Mouse (Mus musculus) MEL (cell line): ENCODE data around the gene Trir. TPM values are rescaled to one million over a fixed set of nuclear protein-coding genes. Genes with fewer than 3 reads are reported as not detected.

Source experiments
- DNase-seq: peaks from one replicate; pipeline ENCODE4 v3.0.0; 2011; ENCODE audit warnings: low read depth, low spot score
- H3K27ac ChIP-seq: 2 replicates; pipeline ENCODE4 v1.5.1; 2012; ENCODE audit warnings: low read depth, mild to moderate bottlenecking, control low read depth, low read length, moderate library complexity; ENCODE audit not compliant: control insufficient read depth
- H3K27me3 ChIP-seq, 2 experiments: fragments of 150-350 bp in 1 of 2; sonication (generic) in 1 of 2; 2 replicates each; pipeline ENCODE4 v1.6.1; 2012; ENCODE audit warnings: low read length in 2 of 2, mild to moderate bottlenecking in 2 of 2, improper control_type of control experiment in 1 of 2, moderate library complexity in 1 of 2; ENCODE audit not compliant: insufficient read depth in 2 of 2, control insufficient read depth in 1 of 2
- H3K36me3 ChIP-seq, 2 experiments: 2 replicates each; pipeline ENCODE4 v1.6.1; 2012 to 2014; ENCODE audit warnings: low read length in 2 of 2, improper control_type of control experiment in 1 of 2, inconsistent platforms in 1 of 2, mild to moderate bottlenecking in 1 of 2; ENCODE audit not compliant: insufficient read depth in 2 of 2, control insufficient read depth in 1 of 2
- H3K4me1 ChIP-seq, 2 experiments: fragments of 150-350 bp in 1 of 2; sonication (generic) in 1 of 2; 2 replicates each; pipeline ENCODE4 v1.6.1; 2012; ENCODE audit warnings: low read length in 2 of 2, improper control_type of control experiment in 1 of 2, mild to moderate bottlenecking in 1 of 2; ENCODE audit not compliant: insufficient read depth in 2 of 2, control insufficient read depth in 1 of 2
- H3K4me3 ChIP-seq, 2 experiments: fragments of 150-350 bp in 1 of 2; sonication (generic) in 1 of 2; 2 replicates each; pipeline ENCODE4 v1.5.1; 2012; ENCODE audit warnings: low read depth in 2 of 2, low read length in 2 of 2, mild to moderate bottlenecking in 2 of 2, moderate library complexity in 2 of 2, control low read depth in 1 of 2, improper control_type of control experiment in 1 of 2; ENCODE audit not compliant: control insufficient read depth in 1 of 2, insufficient read depth in 1 of 2
- H3K79me2 ChIP-seq: 2 replicates; pipeline ENCODE4 v1.6.1; 2012; ENCODE audit warnings: mild to moderate bottlenecking, low read length, moderate library complexity; ENCODE audit not compliant: control insufficient read depth, poor library complexity, insufficient read depth
- H3K9ac ChIP-seq: 2 replicates; pipeline ENCODE4 v1.6.1; 2012; ENCODE audit warnings: low read depth, mild to moderate bottlenecking, control low read depth, low read length, moderate library complexity; ENCODE audit not compliant: control insufficient read depth, poor library complexity, severe bottlenecking
- H3K9me3 ChIP-seq: fragments of 150-350 bp; sonication (generic); replicated peaks from 2 replicates; pipeline ENCODE4 v1.6.1; 2012; ENCODE audit warnings: mild to moderate bottlenecking, low read length, improper control_type of control experiment, moderate library complexity; ENCODE audit not compliant: insufficient read depth
- BHLHE40 ChIP-seq: IDR thresholded peaks from 2 replicates; pipeline ENCODE4 v1.6.1; 2012; ENCODE audit warnings: low read depth, mild to moderate bottlenecking, inconsistent platforms, low read length, improper control_type of control experiment, borderline replicate concordance
- CHD1 ChIP-seq: IDR thresholded peaks from 2 replicates; pipeline ENCODE4 v1.6.1; 2012; ENCODE audit warnings: low read depth, mild to moderate bottlenecking, inconsistent platforms, low read length, improper control_type of control experiment
- CHD2 ChIP-seq: IDR thresholded peaks from 2 replicates; pipeline ENCODE4 v1.6.1; 2011; ENCODE audit warnings: low read length, improper control_type of control experiment
- CTCF ChIP-seq, 3 experiments: IDR thresholded peaks in 2 of 3; conservative IDR thresholded peaks in 1 of 3; 2 replicates each; pipeline ENCODE4 v1.5.1; 2011 to 2012; ENCODE audit warnings: low read length in 3 of 3, low read depth in 2 of 3, mild to moderate bottlenecking in 2 of 3, improper control_type of control experiment in 1 of 3, inconsistent platforms in 1 of 3, mixed read lengths in 1 of 3, moderate library complexity in 1 of 3; ENCODE audit not compliant: control insufficient read depth in 1 of 3, insufficient read depth in 1 of 3, poor library complexity in 1 of 3, severe bottlenecking in 1 of 3
- E2F4 ChIP-seq: IDR thresholded peaks from 2 replicates; pipeline ENCODE4 v1.6.1; 2011; ENCODE audit warnings: low read depth, low read length, improper control_type of control experiment, borderline replicate concordance
- ELF1 ChIP-seq: IDR thresholded peaks from 2 replicates; pipeline ENCODE4 v1.6.1; 2014; ENCODE audit warnings: low read depth, mild to moderate bottlenecking, inconsistent platforms, low read length, improper control_type of control experiment, moderate library complexity
- EP300 ChIP-seq, 2 experiments: IDR thresholded peaks; 2 replicates each; pipeline ENCODE4 v1.6.1; 2011; ENCODE audit warnings: improper control_type of control experiment in 2 of 2, low read length in 2 of 2, low read depth in 1 of 2, mild to moderate bottlenecking in 1 of 2
- ETS1 ChIP-seq: IDR thresholded peaks from 2 replicates; pipeline ENCODE4 v1.6.1; 2012; ENCODE audit warnings: low read depth, mild to moderate bottlenecking, inconsistent platforms, low read length, improper control_type of control experiment, moderate library complexity
- GABPA ChIP-seq: IDR thresholded peaks from 2 replicates; pipeline ENCODE4 v1.6.1; 2012; ENCODE audit warnings: low read depth, mild to moderate bottlenecking, inconsistent platforms, low read length, improper control_type of control experiment, moderate library complexity
- GATA1 ChIP-seq: IDR thresholded peaks from 2 replicates; pipeline ENCODE4 v1.6.1; 2011; ENCODE audit warnings: low read depth, low read length, improper control_type of control experiment
- JUND ChIP-seq: IDR thresholded peaks from 2 replicates; pipeline ENCODE4 v1.6.1; 2011; ENCODE audit warnings: low read depth, mild to moderate bottlenecking, improper control_type of control experiment, low read length
- KAT2A ChIP-seq: conservative IDR thresholded peaks from 2 replicates; pipeline ENCODE4 v1.6.1; 2012; ENCODE audit warnings: low read depth, low read length, improper control_type of control experiment, inconsistent platforms
- MAFK ChIP-seq: IDR thresholded peaks from 2 replicates; pipeline ENCODE4 v1.6.1; 2011; ENCODE audit warnings: low read depth, mild to moderate bottlenecking, low read length, improper control_type of control experiment, borderline replicate concordance
- MAX ChIP-seq: IDR thresholded peaks from 2 replicates; pipeline ENCODE4 v1.6.1; 2011; ENCODE audit warnings: low read length, improper control_type of control experiment
- MAZ ChIP-seq: IDR thresholded peaks from 2 replicates; pipeline ENCODE4 v1.6.1; 2012; ENCODE audit warnings: low read depth, mild to moderate bottlenecking, inconsistent platforms, low read length, improper control_type of control experiment
- MEF2A ChIP-seq: IDR thresholded peaks from 2 replicates; pipeline ENCODE4 v1.6.1; 2014; ENCODE audit warnings: low read depth, mild to moderate bottlenecking, inconsistent platforms, low read length, improper control_type of control experiment; ENCODE audit not compliant: poor library complexity, insufficient replicate concordance, severe bottlenecking; ENCODE audit errors: extremely low read depth
- MXI1 ChIP-seq: IDR thresholded peaks from 2 replicates; pipeline ENCODE4 v1.6.1; 2011; ENCODE audit warnings: mild to moderate bottlenecking, low read depth, low read length, improper control_type of control experiment
- MYB ChIP-seq: IDR thresholded peaks from 2 replicates; pipeline ENCODE4 v1.6.1; 2011; ENCODE audit warnings: mild to moderate bottlenecking, low read depth, low read length, improper control_type of control experiment
- MYC ChIP-seq: IDR thresholded peaks from 2 replicates; pipeline ENCODE4 v1.6.1; 2011; ENCODE audit warnings: low read depth, mild to moderate bottlenecking, low read length, improper control_type of control experiment, moderate library complexity
- NELFE ChIP-seq: IDR thresholded peaks from 2 replicates; pipeline ENCODE4 v1.6.1; 2011; ENCODE audit warnings: low read depth, low read length, improper control_type of control experiment
- NRF1 ChIP-seq: IDR thresholded peaks from 2 replicates; pipeline ENCODE4 v1.6.1; 2014; ENCODE audit warnings: low read depth, mild to moderate bottlenecking, inconsistent platforms, low read length, improper control_type of control experiment, moderate library complexity; ENCODE audit not compliant: poor library complexity, insufficient read depth, severe bottlenecking
- POLR2AphosphoS2 ChIP-seq: IDR thresholded peaks from 2 replicates; pipeline ENCODE4 v1.6.1; 2011; ENCODE audit warnings: low read length, improper control_type of control experiment
- POLR2AphosphoS5 ChIP-seq: IDR thresholded peaks from 2 replicates; pipeline ENCODE4 v1.6.1; 2012; ENCODE audit warnings: low read depth, borderline replicate concordance, mild to moderate bottlenecking, inconsistent platforms, low read length, moderate library complexity, mixed read lengths
- RAD21 ChIP-seq: IDR thresholded peaks from 2 replicates; pipeline ENCODE4 v1.6.1; 2011; ENCODE audit warnings: mild to moderate bottlenecking, low read depth, low read length, improper control_type of control experiment
- RCOR1 ChIP-seq: IDR thresholded peaks from 2 replicates; pipeline ENCODE4 v1.6.1; 2012; ENCODE audit warnings: low read depth, mild to moderate bottlenecking, inconsistent platforms, low read length, improper control_type of control experiment
- SIN3A ChIP-seq: IDR thresholded peaks from 2 replicates; pipeline ENCODE4 v1.6.1; 2012; ENCODE audit warnings: low read length, improper control_type of control experiment, inconsistent platforms
- SMC3 ChIP-seq: IDR thresholded peaks from 2 replicates; pipeline ENCODE4 v1.6.1; 2011; ENCODE audit warnings: low read depth, low read length, improper control_type of control experiment
- TAL1 ChIP-seq: IDR thresholded peaks from 2 replicates; pipeline ENCODE4 v1.6.1; 2012; ENCODE audit warnings: mild to moderate bottlenecking, inconsistent platforms, low read length, moderate library complexity, mixed read lengths
- TBP ChIP-seq: IDR thresholded peaks from 2 replicates; pipeline ENCODE4 v1.8.0; 2011; ENCODE audit warnings: low read depth, low read length, improper control_type of control experiment
- TCF12 ChIP-seq: IDR thresholded peaks from 2 replicates; pipeline ENCODE4 v1.6.1; 2014; ENCODE audit warnings: low read depth, mild to moderate bottlenecking, inconsistent platforms, low read length, improper control_type of control experiment, moderate library complexity
- UBTF ChIP-seq: IDR thresholded peaks from 2 replicates; pipeline ENCODE4 v1.6.1; 2012; ENCODE audit warnings: low read depth, mild to moderate bottlenecking, inconsistent platforms, low read length, improper control_type of control experiment, moderate library complexity, borderline replicate concordance; ENCODE audit not compliant: insufficient read depth
- USF1 ChIP-seq: IDR thresholded peaks from 2 replicates; pipeline ENCODE4 v1.6.1; 2014; ENCODE audit warnings: low read depth, mild to moderate bottlenecking, inconsistent platforms, low read length, improper control_type of control experiment, moderate library complexity
- USF2 ChIP-seq, 2 experiments: IDR thresholded peaks; 2 replicates each; pipeline ENCODE4 v1.6.1; 2011 to 2012; ENCODE audit warnings: improper control_type of control experiment in 2 of 2, low read length in 2 of 2, borderline replicate concordance in 1 of 2, inconsistent platforms in 1 of 2, low read depth in 1 of 2, mild to moderate bottlenecking in 1 of 2; ENCODE audit not compliant: insufficient read depth in 1 of 2
- ZC3H11A ChIP-seq: IDR thresholded peaks from 2 replicates; pipeline ENCODE4 v1.6.1; 2012; ENCODE audit warnings: low read depth, mild to moderate bottlenecking, inconsistent platforms, low read length, improper control_type of control experiment
- ZKSCAN1 ChIP-seq: IDR thresholded peaks from 2 replicates; pipeline ENCODE4 v1.6.1; 2012; ENCODE audit warnings: low read depth, mild to moderate bottlenecking, inconsistent platforms, low read length, improper control_type of control experiment, moderate library complexity
- ZMIZ1 ChIP-seq: IDR thresholded peaks from 2 replicates; pipeline ENCODE4 v1.6.1; 2012; ENCODE audit warnings: low read depth, mild to moderate bottlenecking, inconsistent platforms, low read length, improper control_type of control experiment, moderate library complexity
- ZNF384 ChIP-seq: IDR thresholded peaks from 2 replicates; pipeline ENCODE4 v1.6.1; 2012; ENCODE audit warnings: low read depth, mild to moderate bottlenecking, inconsistent platforms, low read length, improper control_type of control experiment
- polyA plus RNA-seq, 2 experiments: library from polyadenylated mRNA; stranded (reverse) in 1 of 2; unstranded in 1 of 2; fragments of >175 nt in 1 of 2; fragments of >200 nt in 1 of 2; gene quantifications; 2 replicates each; pipeline versions ENCODE4 v1.2.1 to v1.2.4; 2012; ENCODE audit warnings: low replicate concordance in 2 of 2, low read depth in 1 of 2; ENCODE audit not compliant: insufficient read length in 2 of 2, insufficient read depth in 1 of 2, missing spikeins in 1 of 2
- total RNA-seq: library from RNA; depleted of rRNA; stranded (reverse); fragments of 300-350 nt; gene quantifications from 2 replicates; pipeline ENCODE4 v1.2.3, GENCODE M21; 2012

Trir gene
- total and polyA plus RNA-seq, 3 experiments = 264 to 442 (median 283) TPM

GRCm38 (mm10) chr8:84990349-84990748 lies 36.3 kb upstream of the Trir start, which contains the start of gene Hook2:
Gene Hook2 (plus strand): TSS chr8:84990603.
- peaks cover 0 to 10% of the 10 kb centered on the region in 2 experiments; a peak in 2 of 4 replicates for H3K36me3 ChIP-seq
- H3K27me3 ChIP-seq = no peaks in the 10 kb centered on the region
- H3K79me2 ChIP-seq = peaks cover 3% of the 10 kb centered on the region; the same call in 1 of the 2 replicates
- peaks cover 0 to 21% of the 10 kb centered on the region in 2 experiments; a peak in 3 of 4 replicates for H3K4me1 ChIP-seq
- H3K4me3 ChIP-seq = peak within 1 kb of the TSS; percentile 75 to 81
- peak within 1 kb of the TSS; percentile 68 for H3K27ac ChIP-seq
- peak; percentile 99 for DNase-seq
- peak within 1 kb of the TSS; percentile 87 for H3K9ac ChIP-seq
- no peaks in the 10 kb centered on the region for H3K9me3 ChIP-seq
- TF ChIP-seq E2F4 (no peak), MYC (no peak; the same call in 1 of the 2 replicates), CHD2 (no peak), CHD1 (no peak; the same call in 1 of the 2 replicates), MXI1 (peak; percentile 80), SMC3 (peak; percentile 87), USF2 (IDR thresholded peaks at IDR 0.05; ENCODE audit: borderline replicate concordance in 1 of 2, insufficient read depth in 1 of 2, low read depth in 1 of 2, low read length in 2 of 2) (peak; percentile 42 to 81; a peak in 3 of 4 replicates), RCOR1 (no peak), TAL1 (no peak), ETS1 (peak; percentile 58; the same call in 1 of the 2 replicates), ZC3H11A (peak; percentile 68), POLR2AphosphoS5 (no peak), NELFE (peak; percentile 23; the same call in 1 of the 2 replicates), JUND (no peak), NRF1 (no peak), TCF12 (peak; percentile 60; the same call in 1 of the 2 replicates), CTCF (IDR thresholded peaks at IDR 0.05 in 2 of 3, conservative IDR thresholded peaks at IDR 0.05 in 1 of 3; ENCODE audit: control insufficient read depth in 1 of 3, insufficient read depth in 1 of 3, low read depth in 2 of 3, low read length in 3 of 3, poor library complexity in 1 of 3, severe bottlenecking in 1 of 3) (peak; percentile 81 to 96 (median 91)), EP300 (IDR thresholded peaks at IDR 0.05; ENCODE audit: low read depth in 1 of 2, low read length in 2 of 2) (peak in 1 of 2 experiments; percentile 19; a peak in 1 of 4 replicates), KAT2A (no peak), ELF1 (0 out of 2 replicates have a peak, but pooled peaks have one; percentile 33), MYB (no peak), RAD21 (peak; percentile 88), UBTF (no peak), ZKSCAN1 (no peak), POLR2AphosphoS2 (peak; percentile 36; the same call in 1 of the 2 replicates), ZNF384 (no peak), SIN3A (peak; percentile 87), MEF2A (no peak), GABPA (no peak), MAX (peak; percentile 94), BHLHE40 (peak; percentile 90), USF1 (peak; percentile 97), MAFK (no peak), GATA1 (no peak), ZMIZ1 (peak; percentile 24; the same call in 1 of the 2 replicates), TBP (peak; percentile 77), MAZ (peak; percentile 62; the same call in 1 of the 2 replicates)
